Comparison of ENCODE assay signal across 8 mouse cellular contexts in genomic region chr2:181838293-181838680, GRCm38 (mm10). TPM values are rescaled to one million over a fixed set of nuclear protein-coding genes. Genes with fewer than 3 reads are reported as not detected.
DNase-seq lines count a peak whose midpoint lies in the region; ATAC-seq and TF ChIP-seq lines count a peak whose summit lies in the region.

No protein-coding gene starts in this region.

- H3K4me3 ChIP-seq in E14TG2a.4 (replicated peaks; ENCODE audit: low read length) = peak overlapping the region; percentile 79
- H3K4me3 ChIP-seq in embryonic facial prominence, embryonic 11.5 days (ENCODE audit: low read depth, low read length) = peak overlapping the region; percentile 63
- H3K4me3 ChIP-seq in limb, embryonic 13.5 days = peak overlapping the region; percentile 75
- H3K4me3 ChIP-seq in midbrain, postnatal 0 days (ENCODE audit: low read depth, low read length) = peak overlapping the region; percentile 61

- intact Hi-C loops in heart, postnatal 36 days (cut with DNase I) = loop anchor here (2.0 kb wide), 1 partner anchor 27 kb away; the partner anchor contains the start of gene Polr3k

- peak overlapping the region; percentile 67 for H3K9ac ChIP-seq in embryonic facial prominence, embryonic 11.5 days (replicated peaks; ENCODE audit: low read length)
- peak overlapping the region; percentile 82 for H3K9ac ChIP-seq in limb, embryonic 13.5 days
- H3K9ac ChIP-seq in midbrain, postnatal 0 days (replicated peaks; ENCODE audit: low read length, poor library complexity, severe bottlenecking) = peak overlapping the region; percentile 83

- H3K27ac ChIP-seq in embryonic facial prominence, embryonic 11.5 days (replicated peaks; ENCODE audit: low read depth, low read length) = no peak overlapping the region
- H3K27ac ChIP-seq in limb, embryonic 13.5 days = peak overlapping the region; percentile 3; the same call in 1 of the 2 replicates
- peak overlapping the region; percentile 72 for H3K27ac ChIP-seq in midbrain, postnatal 0 days (ENCODE audit: low read depth, low read length)

- WGBS in embryonic facial prominence, embryonic 11.5 days = 0% methylated on average over 3 of the region's 3 CpGs
- 3% methylated on average over 3 of the region's 3 CpGs for WGBS in limb, embryonic 13.5 days
- 0% methylated on average over 3 of the region's 3 CpGs for WGBS in midbrain, postnatal 0 days

- no peaks in the 10 kb centered on the region for H3K9me3 ChIP-seq in E14TG2a.4 (ENCODE audit: low read length)
- H3K9me3 ChIP-seq in embryonic facial prominence, embryonic 11.5 days (replicated peaks; ENCODE audit: control insufficient read depth, low read length) = no peaks in the 10 kb centered on the region
- no peaks in the 10 kb centered on the region for H3K9me3 ChIP-seq in limb, embryonic 13.5 days
- no peaks in the 10 kb centered on the region for H3K9me3 ChIP-seq in midbrain, postnatal 0 days (ENCODE audit: low read length)

- H3K27me3 ChIP-seq in E14TG2a.4 (ENCODE audit: insufficient read depth, low read length) = no peaks in the 10 kb centered on the region
- H3K27me3 ChIP-seq in embryonic facial prominence, embryonic 11.5 days (ENCODE audit: control insufficient read depth, insufficient read depth, low read length) = no peaks in the 10 kb centered on the region
- H3K27me3 ChIP-seq in limb, embryonic 13.5 days = no peaks in the 10 kb centered on the region
- H3K27me3 ChIP-seq in midbrain, postnatal 0 days (ENCODE audit: insufficient read depth, low read length) = no peaks in the 10 kb centered on the region

- peak; percentile 35; the same call in 1 of the 2 replicates for ATAC-seq in embryonic facial prominence, embryonic 11.5 days (replicated peaks; ENCODE audit: insufficient number of reproducible peaks, low FRiP score, low TSS enrichment, low read depth)
- no peak for ATAC-seq in limb, embryonic 13.5 days (ENCODE audit: low FRiP score, low read depth)
- no peak for ATAC-seq in midbrain, postnatal 0 days (ENCODE audit: low FRiP score)

- H3K4me2 ChIP-seq in embryonic facial prominence, embryonic 11.5 days (ENCODE audit: low read depth, low read length) = peak overlapping the region; percentile 54
- peak overlapping the region; percentile 85 for H3K4me2 ChIP-seq in limb, embryonic 13.5 days (replicated peaks)
- peak overlapping the region; percentile 72 for H3K4me2 ChIP-seq in midbrain, postnatal 0 days (ENCODE audit: low read depth, low read length, poor library complexity, severe bottlenecking)

- peaks cover 17% of the 10 kb centered on the region for H3K4me1 ChIP-seq in E14TG2a.4 (replicated peaks; ENCODE audit: low read depth, low read length)
- H3K4me1 ChIP-seq in embryonic facial prominence, embryonic 11.5 days (ENCODE audit: control insufficient read depth, insufficient read depth, low read length) = no peaks in the 10 kb centered on the region
- peaks cover 13% of the 10 kb centered on the region for H3K4me1 ChIP-seq in limb, embryonic 13.5 days
- peaks cover 7% of the 10 kb centered on the region for H3K4me1 ChIP-seq in midbrain, postnatal 0 days (ENCODE audit: insufficient read depth, low read length)

- no peak for TF ChIP-seq CTCF in E14TG2a.4 (conservative IDR thresholded peaks at IDR 0.05; ENCODE audit: low read length)
- no peak for TF ChIP-seq CTCF in midbrain, postnatal 0 days (IDR thresholded peaks at IDR 0.05)

- peak; percentile 13 for DNase-seq in adrenal gland, postnatal 10 days
- no peak for DNase-seq in adrenal gland, postnatal 4 days (ENCODE audit: low spot score in 2 of 2)
- DNase-seq in embryonic facial prominence, embryonic 11.5 days (ENCODE audit: low spot score) = peak; percentile 8
- DNase-seq in heart, postnatal 36 days = peak; percentile 10 to 31
- peak; percentile 26 for DNase-seq in midbrain, postnatal 0 days (ENCODE audit: low spot score)
- DNase-seq in gastrocnemius, adult 18-20 months (ENCODE audit: low spot score) = no peak

- peaks cover 5% of the 10 kb centered on the region for H3K36me3 ChIP-seq in E14TG2a.4 (ENCODE audit: insufficient read depth, low read length)
- H3K36me3 ChIP-seq in embryonic facial prominence, embryonic 11.5 days (replicated peaks; ENCODE audit: control insufficient read depth, insufficient read depth, low read depth, low read length) = no peaks in the 10 kb centered on the region
- H3K36me3 ChIP-seq in limb, embryonic 13.5 days = peaks cover 14% of the 10 kb centered on the region
- H3K36me3 ChIP-seq in midbrain, postnatal 0 days (ENCODE audit: insufficient read depth, low read length) = 0 out of 2 replicates have a peak, but pooled peaks cover 7% of the 10 kb centered on the region

RNA-seq across cellular contexts. Expression of gene Pcmtd2, which starts 0.6 kb away (rescaled TPM):
- 10 to 100 TPM; 54.3 to 63.2 TPM for total RNA-seq in adrenal gland, postnatal 10 days (2021)
- 10 to 100 TPM; 70.8 to 74.9 TPM for total RNA-seq in adrenal gland, postnatal 4 days (2021)
- polyA plus RNA-seq in embryonic facial prominence, embryonic 11.5 days (2014; fragmentation: Nextera tagmentation; extraction: Ambion mirVana) = 40.5 and 46.1 TPM in 2 replicates
- total RNA-seq in heart, postnatal 36 days (2021) = 10 to 100 TPM; 64.6 to 69.4 TPM
- polyA plus RNA-seq in limb, embryonic 13.5 days (2015; fragmentation: Nextera tagmentation; extraction: Ambion mirVana) = 37.8 and 40.6 TPM in 2 replicates
- total RNA-seq in midbrain, postnatal 0 days (2014; rRNA removed) = 28.9 and 37.4 TPM in 2 replicates
- 21.6 and 22.5 TPM in 2 replicates for polyA plus RNA-seq in midbrain, postnatal 0 days (2015; fragmentation: Nextera tagmentation; extraction: Ambion mirVana)
- 10 to 100 TPM; 41.5 to 45.8 TPM for total RNA-seq in gastrocnemius, adult 18-20 months (2021)

RNA-seq across cellular contexts. Expression of gene Polr3k, which starts 25.9 kb away (rescaled TPM):
- total RNA-seq in adrenal gland, postnatal 10 days (2021) = 10 to 100 TPM; 17.0 to 18.1 TPM
- total RNA-seq in adrenal gland, postnatal 4 days (2021) = 10 to 100 TPM; 22.8 to 25.0 TPM
- 100 and 101 TPM in 2 replicates for polyA plus RNA-seq in embryonic facial prominence, embryonic 11.5 days (2014; fragmentation: Nextera tagmentation; extraction: Ambion mirVana)
- total RNA-seq in heart, postnatal 36 days (2021) = 10 to 100 TPM in 1 of 2 experiments, 1 to 10 TPM in 1; 9.2 to 11.6 TPM
- polyA plus RNA-seq in limb, embryonic 13.5 days (2015; fragmentation: Nextera tagmentation; extraction: Ambion mirVana) = 79.5 and 81.3 TPM in 2 replicates
- total RNA-seq in midbrain, postnatal 0 days (2014; rRNA removed) = 46.9 and 55.3 TPM in 2 replicates
- polyA plus RNA-seq in midbrain, postnatal 0 days (2015; fragmentation: Nextera tagmentation; extraction: Ambion mirVana) = 69.9 and 70.9 TPM in 2 replicates
- total RNA-seq in gastrocnemius, adult 18-20 months (2021) = 10 to 100 TPM in 1 of 2 experiments, 1 to 10 TPM in 1; 8.5 to 10.8 TPM

Comparison
In these comparisons a context has a peak if more than half of its experiments do, and no peak if none do; other contexts are left out.
1. DNase-seq: peak in adrenal gland, postnatal 10 days (single experiment), embryonic facial prominence, embryonic 11.5 days (single experiment), heart, postnatal 36 days (2 of 2) and midbrain, postnatal 0 days (single experiment); none in adrenal gland, postnatal 4 days (0 of 2) and gastrocnemius, adult 18-20 months (single experiment).
2. Peak in every context shown above with its lines, with median percentiles within 50 percentile points of each other: H3K4me3 ChIP-seq, H3K4me2 ChIP-seq and H3K9ac ChIP-seq.